Comparison of ENCODE assay signal across 9 mouse cellular contexts in the genomic region with DNA sequence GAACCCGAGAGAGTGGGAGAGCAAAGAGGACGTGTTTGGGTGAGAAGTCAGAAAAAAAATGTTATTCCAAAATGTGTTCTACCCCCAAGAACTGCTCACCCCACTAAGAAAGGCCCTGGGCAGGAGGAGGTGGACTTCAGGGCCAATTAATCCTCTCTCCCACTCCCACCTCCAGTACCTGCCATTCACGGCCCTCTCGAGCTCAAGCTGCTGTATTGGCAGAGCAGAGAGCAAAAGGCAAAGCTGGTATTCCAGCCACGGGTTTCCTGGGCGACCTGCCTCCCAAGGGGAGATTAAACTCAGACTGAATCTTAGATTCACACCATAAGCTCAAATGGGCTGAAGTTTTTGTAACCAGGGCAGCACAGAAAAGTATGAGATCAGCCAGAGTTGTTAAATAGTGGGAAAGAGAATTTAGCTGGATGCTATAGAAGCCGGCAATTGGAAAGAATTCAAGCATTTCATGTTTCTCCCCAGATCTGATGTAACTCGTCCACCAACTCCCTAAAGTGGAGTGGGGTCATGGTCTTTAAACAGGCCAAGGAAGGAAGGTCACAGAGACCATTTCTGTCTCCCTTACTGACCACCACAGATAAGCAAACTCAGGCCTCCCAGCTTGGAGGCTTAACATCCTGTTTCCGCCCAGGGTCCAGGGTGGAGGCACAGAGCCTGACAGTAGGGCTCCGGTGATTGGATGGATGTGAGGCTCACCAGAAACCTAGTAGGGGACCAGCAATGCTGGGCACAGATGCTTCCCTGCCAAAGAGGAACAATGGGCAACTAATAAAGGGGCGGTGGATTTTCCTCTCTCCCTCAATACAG.
DNase-seq lines count a peak whose midpoint lies in the region; ATAC-seq and TF ChIP-seq lines count a peak whose summit lies in the region.
"Had no signal": no experiment of that assay in that cellular context is flagged by ENCODE, and none has a peak within 500 bp of the region (broad histone marks: within the 10 kb centered on the region; RNA-seq: fewer than 3 reads in every experiment).

No protein-coding gene starts in this region.

- 62% methylated on average over 11 of the region's 11 CpGs for WGBS in intestine, embryonic 15.5 days
- WGBS in intestine, postnatal 0 days, result 72% methylated on average over 11 of the region's 11 CpGs
- WGBS in liver, embryonic 13.5 days (ENCODE audit: insufficient replicate concordance), result 29% methylated on average over 11 of the region's 11 CpGs
- WGBS in neural tube, embryonic 15.5 days, result 74% methylated on average over 11 of the region's 11 CpGs

- intact Hi-C loops in heart, postnatal 25 days (cut with DNase I), result no loop called here

- no peak overlapping the region for H3K4me3 ChIP-seq in intestine, embryonic 15.5 days (replicated peaks)
- H3K4me3 ChIP-seq in intestine, postnatal 0 days (ENCODE audit: low read depth, low read length), result no peak overlapping the region
- H3K4me3 ChIP-seq in liver, embryonic 13.5 days (replicated peaks), result no peak overlapping the region
- no peak overlapping the region for H3K4me3 ChIP-seq in neural tube, embryonic 15.5 days (replicated peaks)
- H3K4me3 ChIP-seq in layer of hippocampus, adult 2 months, result no peak overlapping the region

- no peak for ATAC-seq in intestine, embryonic 15.5 days
- no peak for ATAC-seq in intestine, postnatal 0 days
- ATAC-seq in liver, embryonic 13.5 days (ENCODE audit: low read depth), result peak; percentile 65
- ATAC-seq in neural tube, embryonic 15.5 days (ENCODE audit: low FRiP score), result no peak

- 0 out of 2 replicates have a peak overlapping the region, but pooled peaks have one; percentile 13 for H3K27ac ChIP-seq in intestine, embryonic 15.5 days
- H3K27ac ChIP-seq in intestine, postnatal 0 days (ENCODE audit: low read depth, low read length), result no peak overlapping the region
- H3K27ac ChIP-seq in liver, embryonic 13.5 days, result peak overlapping the region; percentile 61
- peak overlapping the region; percentile 42 for H3K27ac ChIP-seq in neural tube, embryonic 15.5 days (replicated peaks)
- no peak overlapping the region for H3K27ac ChIP-seq in layer of hippocampus, adult 2 months

- no peak overlapping the region for H3K4me2 ChIP-seq in intestine, embryonic 15.5 days (replicated peaks)
- no peak overlapping the region for H3K4me2 ChIP-seq in intestine, postnatal 0 days (replicated peaks; ENCODE audit: low read depth)
- H3K4me2 ChIP-seq in liver, embryonic 13.5 days, result no peak overlapping the region
- no peak overlapping the region for H3K4me2 ChIP-seq in neural tube, embryonic 15.5 days

- H3K27me3 ChIP-seq in intestine, embryonic 15.5 days (replicated peaks), result no peaks in the 10 kb centered on the region
- H3K27me3 ChIP-seq in intestine, postnatal 0 days (replicated peaks; ENCODE audit: control insufficient read depth, insufficient read depth, low read length), result no peaks in the 10 kb centered on the region; the same call in 1 of the 2 replicates
- H3K27me3 ChIP-seq in liver, embryonic 13.5 days, result no peaks in the 10 kb centered on the region
- no peaks in the 10 kb centered on the region for H3K27me3 ChIP-seq in neural tube, embryonic 15.5 days (replicated peaks)
- H3K27me3 ChIP-seq: CH12.LX had no signal

- DNase-seq in heart, postnatal 25 days (ENCODE audit: low spot score), result peak; percentile 38
- peak; percentile 12 for DNase-seq in liver, embryonic 13.5 days
- DNase-seq in urinary bladder, adult 18-20 months (ENCODE audit: low spot score in 2 of 2), result no peak
- no peak for DNase-seq in gastrocnemius, postnatal 10 days
- no peak for DNase-seq in layer of hippocampus, adult 2 months (ENCODE audit: low spot score in 2 of 2)

- 0 out of 2 replicates have a peak, but pooled peaks cover 3% of the 10 kb centered on the region for H3K4me1 ChIP-seq in intestine, embryonic 15.5 days (replicated peaks)
- no peaks in the 10 kb centered on the region for H3K4me1 ChIP-seq in intestine, postnatal 0 days (replicated peaks; ENCODE audit: control insufficient read depth, insufficient read depth, low read length)
- H3K4me1 ChIP-seq in liver, embryonic 13.5 days (replicated peaks), result peaks cover 4% of the 10 kb centered on the region
- H3K4me1 ChIP-seq in neural tube, embryonic 15.5 days, result peaks cover 6% of the 10 kb centered on the region; the same call in 1 of the 2 replicates

- no peak for TF ChIP-seq CTCF in intestine, postnatal 0 days (IDR thresholded peaks at IDR 0.05; ENCODE audit: low read depth)
- TF ChIP-seq CTCF in layer of hippocampus, adult 2 months (conservative IDR thresholded peaks at IDR 0.05), result no peak

- no peaks in the 10 kb centered on the region for H3K9me3 ChIP-seq in intestine, embryonic 15.5 days
- no peaks in the 10 kb centered on the region for H3K9me3 ChIP-seq in intestine, postnatal 0 days (ENCODE audit: control insufficient read depth)
- no peaks in the 10 kb centered on the region for H3K9me3 ChIP-seq in liver, embryonic 13.5 days (replicated peaks)
- no peaks in the 10 kb centered on the region for H3K9me3 ChIP-seq in neural tube, embryonic 15.5 days (replicated peaks)

- no peaks in the 10 kb centered on the region for H3K36me3 ChIP-seq in intestine, embryonic 15.5 days
- no peaks in the 10 kb centered on the region for H3K36me3 ChIP-seq in intestine, postnatal 0 days (ENCODE audit: control insufficient read depth, insufficient read depth)
- no peaks in the 10 kb centered on the region for H3K36me3 ChIP-seq in liver, embryonic 13.5 days
- H3K36me3 ChIP-seq in neural tube, embryonic 15.5 days, result no peaks in the 10 kb centered on the region

- no peak overlapping the region for H3K9ac ChIP-seq in intestine, embryonic 15.5 days
- H3K9ac ChIP-seq in intestine, postnatal 0 days (ENCODE audit: low read depth, low read length), result no peak overlapping the region
- no peak overlapping the region for H3K9ac ChIP-seq in liver, embryonic 13.5 days
- no peak overlapping the region for H3K9ac ChIP-seq in neural tube, embryonic 15.5 days (replicated peaks)

Comparison
In these comparisons a context has a peak if more than half of its experiments do, and no peak if none do; other contexts are left out.
1. H3K27ac ChIP-seq: peak in intestine, embryonic 15.5 days (single experiment), liver, embryonic 13.5 days (single experiment) and neural tube, embryonic 15.5 days (single experiment); none in intestine, postnatal 0 days (single experiment) and layer of hippocampus, adult 2 months (single experiment).
2. DNase-seq: peak in heart, postnatal 25 days (single experiment) and liver, embryonic 13.5 days (single experiment); none in urinary bladder, adult 18-20 months (0 of 2), gastrocnemius, postnatal 10 days (single experiment) and layer of hippocampus, adult 2 months (0 of 2).